Mouse (Mus musculus) MEL (cell line): ENCODE measurements around the gene Tent2.

Source experiments
- BHLHE40 ChIP-seq: IDR thresholded peaks from 2 replicates; pipeline ENCODE4 v1.6.1; 2012; ENCODE audit warnings: low read depth, mild to moderate bottlenecking, inconsistent platforms, low read length, improper control_type of control experiment, borderline replicate concordance
- EP300 ChIP-seq, 2 experiments: IDR thresholded peaks; 2 replicates each; pipeline ENCODE4 v1.6.1; 2011; ENCODE audit warnings: improper control_type of control experiment in 2 of 2, low read length in 2 of 2, low read depth in 1 of 2, mild to moderate bottlenecking in 1 of 2
- GATA1 ChIP-seq: IDR thresholded peaks from 2 replicates; pipeline ENCODE4 v1.6.1; 2011; ENCODE audit warnings: low read depth, low read length, improper control_type of control experiment
- MAX ChIP-seq: IDR thresholded peaks from 2 replicates; pipeline ENCODE4 v1.6.1; 2011; ENCODE audit warnings: low read length, improper control_type of control experiment
- POLR2A ChIP-seq, 2 experiments: IDR thresholded peaks; 2 replicates each; pipeline ENCODE4 v1.6.1; 2011 to 2012; ENCODE audit warnings: low read length in 2 of 2, mild to moderate bottlenecking in 2 of 2, control low read depth in 1 of 2, improper control_type of control experiment in 1 of 2, low read depth in 1 of 2, moderate library complexity in 1 of 2; ENCODE audit not compliant: control insufficient read depth in 1 of 2, insufficient read depth in 1 of 2, poor library complexity in 1 of 2
- SIN3A ChIP-seq: IDR thresholded peaks from 2 replicates; pipeline ENCODE4 v1.6.1; 2012; ENCODE audit warnings: low read length, improper control_type of control experiment, inconsistent platforms

GRCm38 (mm10) chr13:93189416-93189815, 2.8 kb downstream of the Tent2 start:
- no peak for TF ChIP-seq MAX
- TF ChIP-seq POLR2A (IDR thresholded peaks at IDR 0.05; ENCODE audit: control insufficient read depth in 1 of 2, insufficient read depth in 1 of 2, low read depth in 1 of 2, low read length in 2 of 2, poor library complexity in 1 of 2): no peak
- TF ChIP-seq BHLHE40: no peak
- TF ChIP-seq SIN3A: no peak
- no peak for TF ChIP-seq GATA1
- no peak for TF ChIP-seq EP300 (IDR thresholded peaks at IDR 0.05; ENCODE audit: low read depth in 1 of 2, low read length in 2 of 2)
